Mouse (Mus musculus) c-Kit-negative CD71-positive TER-119-positive erythroid progenitor cells, embryonic 14.5 days (primary cell): Measurements from ENCODE around the gene Adam8.

ENCODE experiments used
- DNase-seq: peaks from one replicate; pipeline ENCODE4 v3.0.0-alpha.2; 2013; ENCODE audit warnings: low read depth, low spot score

Gene Adam8

DNA sequence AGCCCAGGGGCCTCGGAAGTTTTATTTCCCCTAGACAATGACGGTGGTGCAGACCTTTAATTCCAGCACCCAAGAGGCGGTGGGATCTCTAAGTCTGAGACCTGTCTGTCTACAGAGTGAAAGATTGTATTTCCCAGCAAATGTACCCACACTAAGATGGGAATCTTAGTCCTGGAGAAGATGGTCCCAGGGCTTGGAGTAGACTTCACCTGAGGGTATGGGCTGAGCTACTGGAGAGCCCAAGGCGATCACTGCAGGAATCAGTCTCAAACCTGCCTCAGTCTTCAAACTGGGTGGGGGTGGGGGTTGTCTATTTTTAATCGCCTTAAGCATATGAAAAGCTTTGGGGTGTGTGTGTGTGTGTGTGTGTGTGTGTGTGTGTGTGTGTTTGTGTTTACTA lies 46.3 kb downstream of the Adam8 start:
- no peak for DNase-seq

DNA sequence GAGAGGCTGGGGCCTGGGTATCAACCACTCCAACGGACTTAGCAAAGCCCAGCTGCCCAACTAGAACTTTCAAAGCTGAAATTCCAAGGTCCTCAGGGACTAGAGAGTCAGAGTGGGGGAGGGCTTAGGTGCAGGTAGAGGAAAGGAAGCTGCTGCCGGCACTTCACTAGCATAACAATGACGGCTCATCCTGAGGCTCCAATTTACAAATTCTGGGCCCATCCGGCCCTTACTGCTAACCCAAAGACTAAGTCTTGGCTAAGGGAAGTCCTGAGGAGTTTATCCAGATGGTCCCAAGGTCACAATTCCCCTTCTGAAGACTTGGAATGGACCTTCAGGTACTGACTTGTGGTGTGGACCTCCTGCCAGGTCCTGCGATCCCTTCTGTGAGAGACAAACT lies 46.8 kb downstream of the Adam8 start:
- DNase-seq: no peak

DNA sequence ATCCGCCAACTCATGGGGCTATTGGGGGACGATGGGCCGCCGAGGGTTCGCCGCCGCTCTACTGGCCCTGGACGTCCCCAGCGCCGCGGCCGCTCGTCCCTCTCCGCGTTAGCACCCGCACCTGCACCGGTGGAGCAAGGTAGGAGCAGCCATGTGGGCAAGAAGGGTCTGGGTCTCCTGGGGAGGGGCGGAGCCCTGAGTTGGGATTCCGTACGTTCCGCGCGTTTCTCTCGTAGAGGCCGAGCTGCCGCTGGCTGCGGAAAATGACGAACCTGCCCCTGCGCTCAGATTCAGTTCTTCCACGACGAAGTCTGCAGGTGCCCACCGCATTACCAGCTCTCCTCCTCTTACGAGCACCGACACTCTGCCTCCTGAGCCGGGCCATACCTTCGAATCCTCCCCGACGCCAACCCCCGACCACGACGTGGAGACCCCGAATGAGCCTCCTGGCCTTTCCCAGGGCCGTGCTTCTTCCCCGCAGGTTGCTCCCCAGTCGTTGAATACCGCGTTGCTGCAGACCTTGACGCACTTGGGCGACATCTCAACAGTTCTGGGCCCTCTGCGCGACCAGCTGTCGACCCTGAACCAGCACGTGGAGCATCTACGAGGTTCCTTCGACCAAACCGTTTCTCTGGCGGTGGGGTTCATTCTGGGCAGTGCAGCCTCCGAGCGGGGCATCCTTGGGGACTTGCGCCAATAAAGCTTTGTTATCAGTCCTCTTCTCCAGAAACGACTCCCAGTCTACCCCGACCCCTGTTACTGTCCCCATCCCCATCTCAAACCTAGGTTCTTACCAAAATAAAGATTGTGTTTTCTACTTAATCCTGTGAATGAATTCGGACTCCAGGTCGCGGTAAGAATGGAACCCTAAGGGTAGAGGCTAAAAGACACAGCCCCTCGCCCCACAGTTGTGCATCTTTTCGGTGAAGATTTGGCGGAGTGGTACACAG lies 47.8 kb downstream of the Adam8 start:
- DNase-seq: no peak

DNA sequence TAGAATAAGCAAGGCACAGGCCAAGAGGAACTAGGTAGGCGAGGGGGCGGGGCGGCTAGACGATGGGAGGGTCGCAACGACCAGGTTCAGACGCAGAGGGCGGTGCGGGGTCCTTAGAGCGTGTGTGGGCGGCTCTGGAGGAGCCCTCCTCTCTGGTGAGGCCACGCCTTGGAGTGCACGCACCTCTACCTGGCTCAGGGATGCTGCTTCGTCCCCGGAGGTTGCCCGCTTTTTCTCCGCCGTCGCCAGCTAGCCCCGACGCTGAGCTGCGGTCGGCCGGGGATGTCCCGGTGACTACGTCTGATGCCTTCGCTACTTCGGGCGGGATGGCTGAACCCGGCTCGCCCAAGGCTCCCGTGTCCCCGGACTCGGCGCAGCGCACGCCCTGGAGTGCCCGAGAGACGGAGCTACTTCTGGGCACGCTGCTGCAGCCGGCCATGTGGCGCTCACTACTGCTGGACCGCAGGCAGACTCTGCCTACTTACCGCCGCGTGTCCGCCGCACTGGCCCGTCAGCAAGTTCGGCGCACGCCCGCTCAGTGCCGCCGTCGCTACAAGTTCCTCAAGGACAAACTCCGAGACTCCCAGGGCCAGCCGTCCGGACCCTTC lies 48.6 kb downstream of the Adam8 start, which contains the start of gene Utf1:
TSS of gene Utf1 (plus strand) at position 116 of the 608 bp plus-strand sequence.
- no peak for DNase-seq

DNA sequence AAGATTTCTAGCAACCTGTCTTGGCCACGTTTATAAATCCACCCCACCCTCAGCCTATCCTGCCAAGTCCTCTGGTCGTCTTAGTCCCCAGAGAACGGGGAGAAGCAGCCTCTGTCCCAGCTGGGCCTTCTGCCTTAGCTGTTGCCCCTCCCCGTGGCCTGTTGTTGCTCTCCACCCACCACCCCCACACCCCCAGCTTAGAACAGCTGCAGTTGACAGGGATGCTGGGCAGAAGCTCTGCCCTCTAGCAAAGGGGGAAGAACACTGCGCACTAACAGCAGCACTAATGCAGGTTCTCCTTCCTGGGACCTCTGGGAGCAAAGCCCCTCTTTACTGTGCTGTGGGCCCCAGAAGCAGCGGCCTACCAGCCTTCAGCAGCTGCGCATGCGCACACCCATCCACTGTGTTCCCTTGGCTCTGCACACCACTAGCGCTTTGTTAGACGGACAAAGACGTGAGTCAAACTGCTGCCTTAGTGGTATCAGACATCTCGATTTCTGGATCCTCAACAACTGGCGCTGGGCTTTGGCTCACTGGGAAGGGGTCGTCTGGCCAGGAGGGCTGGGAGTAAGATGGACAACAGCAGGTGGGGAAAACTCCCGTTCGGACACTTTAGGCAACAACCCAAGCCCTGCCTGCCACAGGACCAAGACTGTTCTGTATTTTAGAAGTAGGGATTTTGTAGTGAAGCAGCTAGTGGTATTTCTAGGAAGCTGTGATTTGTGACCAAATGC lies 51.7 kb downstream of the Adam8 start:
- no peak for DNase-seq

DNA sequence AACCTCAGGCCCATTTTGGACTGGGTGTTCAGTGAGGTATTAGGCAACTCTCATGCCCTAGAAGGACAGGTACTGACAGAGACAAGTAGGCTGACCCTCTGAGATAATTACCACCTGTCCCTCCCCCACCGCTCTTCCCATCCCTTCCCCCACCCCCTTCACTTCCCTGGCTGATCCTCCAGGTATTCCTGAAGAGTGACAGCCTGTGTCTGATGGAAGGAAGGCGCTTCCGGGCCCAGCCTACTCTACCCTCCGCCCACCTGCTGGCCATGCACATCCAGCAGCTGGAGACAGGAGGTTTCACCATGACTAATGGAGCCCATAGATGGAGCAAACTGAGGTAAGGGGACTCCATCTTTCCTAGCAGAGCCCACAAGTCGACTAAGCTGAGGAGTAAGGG lies 54.6 kb downstream of the Adam8 start:
- DNase-seq: no peak

DNA sequence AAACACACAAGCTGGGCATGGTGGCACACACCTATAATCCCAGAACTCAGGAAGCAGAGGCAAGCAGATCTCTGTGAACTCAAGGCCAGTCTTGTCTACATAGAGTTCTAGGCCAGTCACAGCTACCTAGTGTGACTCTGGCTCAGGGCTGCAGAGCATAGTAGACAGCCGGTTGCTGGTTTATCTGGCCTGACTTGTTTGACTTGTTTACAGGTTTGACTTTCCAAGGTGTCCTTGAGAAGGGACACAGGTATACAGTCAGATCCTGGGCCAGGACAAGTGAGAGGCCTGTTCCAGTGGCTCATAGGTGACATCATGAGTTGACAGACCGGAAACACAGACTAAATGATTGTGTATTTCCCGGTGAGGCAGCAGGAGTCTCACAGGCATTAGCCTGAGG lies 55.2 kb downstream of the Adam8 start:
- no peak for DNase-seq

DNA sequence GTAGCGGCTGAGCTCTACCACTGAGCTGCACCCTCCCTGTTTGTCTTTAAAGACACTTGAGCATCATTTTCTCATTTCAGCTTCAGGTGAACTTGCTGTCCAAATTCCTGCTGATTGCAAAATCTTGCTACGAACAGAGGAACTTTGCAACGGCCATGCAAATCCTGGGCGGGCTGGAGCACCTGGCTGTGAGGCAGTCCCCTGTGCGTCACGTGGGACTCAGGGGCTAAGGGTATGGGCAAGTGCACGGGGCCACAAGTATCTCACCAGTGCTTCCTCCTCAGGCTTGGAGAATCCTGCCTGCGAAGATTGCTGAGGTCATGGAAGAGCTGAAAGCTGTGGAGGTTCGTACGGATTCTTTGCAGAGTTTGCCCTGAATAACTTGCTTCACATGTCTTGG lies 55.7 kb downstream of the Adam8 start:
- no peak for DNase-seq

DNA sequence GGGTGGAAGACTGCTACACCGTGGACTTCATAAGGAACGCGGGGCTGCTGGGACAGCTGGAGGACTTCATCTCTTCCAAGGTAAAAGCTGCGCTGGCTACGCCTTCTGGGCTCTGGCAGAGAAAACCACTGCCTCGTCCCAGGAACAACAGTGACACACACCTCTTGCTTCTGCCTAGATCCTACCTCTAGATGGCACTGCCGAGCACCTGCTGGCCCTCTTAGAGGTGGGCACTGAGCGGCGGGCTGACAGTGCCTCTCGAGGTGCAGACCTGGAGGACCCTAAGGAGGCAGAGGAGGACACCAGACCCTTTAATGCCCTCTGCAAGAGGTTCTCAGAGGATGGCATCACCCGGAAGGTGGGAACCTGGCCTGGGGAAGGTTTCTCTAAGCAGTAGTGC lies 61.6 kb downstream of the Adam8 start:
- DNase-seq: no peak
